Mouse (Mus musculus) CD8-positive naive resting alpha-beta T cell, adult 2 months (primary cell): Measurements from ENCODE around the gene Parp3.

Experiments
- DNase-seq, 2 experiments: peaks; one replicate each; pipeline ENCODE4 v3.0.0; 2022; ENCODE audit warnings: low read depth in 2 of 2, low spot score in 2 of 2

Parp3 gene

GRCm38 (mm10) chr9:106475046-106475445 is 1.7 kb downstream of the Parp3 start:
- no peak for DNase-seq

- DNase-seq, result peak; percentile 54 to 63
Measured at GRCm38 (mm10) chr9:106474456-106474855, 2.3 kb downstream of the Parp3 start.

- no peak for DNase-seq
Measured at GRCm38 (mm10) chr9:106473753-106474105, 3.0 kb downstream of the Parp3 start.

- no peak for DNase-seq
Measured at GRCm38 (mm10) chr9:106473081-106473752, 3.5 kb downstream of the Parp3 start.

- no peak for DNase-seq
Measured at GRCm38 (mm10) chr9:106472321-106472720, 4.4 kb downstream of the Parp3 start.

- no peak for DNase-seq
Measured at GRCm38 (mm10) chr9:106471892-106472291, 4.9 kb downstream of the Parp3 start.

GRCm38 (mm10) chr9:106470991-106471750 is 5.6 kb downstream of the Parp3 start:
- DNase-seq, result no peak

GRCm38 (mm10) chr9:106469776-106470175 is 7.0 kb downstream of the Parp3 start:
- no peak for DNase-seq

- no peak for DNase-seq
Measured at GRCm38 (mm10) chr9:106469317-106469716, 7.4 kb downstream of the Parp3 start.

GRCm38 (mm10) chr9:106467746-106468145 is 9.0 kb downstream of the Parp3 start:
- DNase-seq, result no peak

GRCm38 (mm10) chr9:106466721-106467120 is 10.0 kb downstream of the Parp3 start:
- no peak for DNase-seq

- DNase-seq, result no peak
Measured at GRCm38 (mm10) chr9:106465571-106466200, 11.1 kb downstream of the Parp3 start, which contains the start of gene Gpr62. Gene Gpr62, minus strand, starts transcription at chr9:106465938.

- no peak for DNase-seq
Measured at GRCm38 (mm10) chr9:106464751-106465541, 11.8 kb downstream of the Parp3 start.

GRCm38 (mm10) chr9:106463122-106464063 is 13.4 kb downstream of the Parp3 start:
- no peak for DNase-seq

- no peak for DNase-seq
Measured at GRCm38 (mm10) chr9:106462430-106462800, 14.3 kb downstream of the Parp3 start.

- DNase-seq, result no peak
Measured at GRCm38 (mm10) chr9:106461641-106462429, 14.9 kb downstream of the Parp3 start.

- no peak for DNase-seq
Measured at GRCm38 (mm10) chr9:106461026-106461415, 15.7 kb downstream of the Parp3 start.

- no peak for DNase-seq
Measured at GRCm38 (mm10) chr9:106460401-106461025, 16.2 kb downstream of the Parp3 start.

- DNase-seq, result no peak
Measured at GRCm38 (mm10) chr9:106459946-106460345, 16.8 kb downstream of the Parp3 start.
